Mouse (Mus musculus): Measurements from ENCODE around the gene Nme7. TPM values are rescaled to one million over a fixed set of nuclear protein-coding genes. Genes with fewer than 3 reads are reported as not detected.
A peak's percentile ranks its signal among the peaks of the same experiment; 100 is the strongest.

Nme7 gene
- polyA plus RNA-seq, 1 experiment from 2014 or later, result 29.9 TPM

DNA sequence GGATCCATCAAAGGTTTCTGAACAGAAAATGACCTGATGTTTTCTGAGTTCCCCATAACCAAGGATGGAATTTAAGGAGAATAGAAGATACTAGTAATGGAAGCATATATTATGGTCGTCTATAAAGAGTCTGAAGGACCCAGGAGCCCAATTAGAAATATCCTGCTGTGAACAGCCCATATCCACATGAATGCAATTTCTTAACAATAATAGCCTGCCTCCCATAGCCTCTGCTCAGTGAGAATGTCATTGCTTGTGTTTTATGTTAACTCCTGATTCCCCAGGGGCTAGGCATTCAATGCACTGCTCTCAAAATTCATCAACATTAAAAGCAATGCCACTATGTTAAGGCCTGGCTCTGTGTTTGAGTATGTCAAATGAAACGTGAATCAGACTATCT is 104.7 kb downstream of the Nme7 start:
- no peak overlapping the region for H3K9ac ChIP-seq (ENCODE audit: low read length)
- ATAC-seq (ENCODE audit: low FRiP score) (no peak), DNase-seq (ENCODE audit: low spot score, missing footprints) (no peak)
- H3K36me3 ChIP-seq (ENCODE audit: control insufficient read depth, insufficient read depth, low read length), result no peaks in the 10 kb centered on the region
- H3K27me3 ChIP-seq (ENCODE audit: control insufficient read depth, insufficient read depth, low read length), result no peaks in the 10 kb centered on the region
- H3K9me3 ChIP-seq (ENCODE audit: control insufficient read depth, low read length), result no peaks in the 10 kb centered on the region
- no peak overlapping the region for H3K4me3 ChIP-seq (ENCODE audit: low read depth, low read length)
- H3K4me2 ChIP-seq, result no peak overlapping the region
- WGBS, result 46% methylated on average over 2 of the region's 2 CpGs
- no peak overlapping the region for H3K27ac ChIP-seq (ENCODE audit: low read depth, low read length)
- no peaks in the 10 kb centered on the region for H3K4me1 ChIP-seq (ENCODE audit: control insufficient read depth, insufficient read depth, low read length)

DNA sequence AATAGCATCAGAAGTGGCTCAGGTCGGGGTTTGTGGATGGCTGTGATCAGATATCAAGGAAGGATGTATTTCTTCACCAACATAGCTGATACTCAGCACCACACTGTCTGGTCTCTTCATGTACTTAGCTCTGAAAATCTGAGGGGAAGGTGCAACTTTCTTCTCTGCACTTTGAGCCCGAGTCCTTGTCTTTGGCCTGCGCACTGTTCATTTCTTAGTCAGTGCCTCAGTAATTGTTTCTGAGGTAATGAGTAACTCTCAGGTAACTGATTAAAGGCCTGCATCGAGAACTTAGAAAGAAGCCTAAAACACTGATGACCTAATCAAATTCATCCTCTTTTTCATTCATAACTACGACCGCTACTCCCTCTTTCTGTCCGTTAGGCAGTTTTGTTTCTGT is 107.4 kb downstream of the Nme7 start:
- no peak overlapping the region for H3K4me3 ChIP-seq (ENCODE audit: low read depth, low read length)
- H3K27ac ChIP-seq (ENCODE audit: low read depth, low read length), result no peak overlapping the region
- H3K4me2 ChIP-seq, result no peak overlapping the region
- 95% methylated on average over 7 of the region's 7 CpGs for WGBS
- no peaks in the 10 kb centered on the region for H3K9me3 ChIP-seq (ENCODE audit: control insufficient read depth, low read length)
- no peak for ATAC-seq (ENCODE audit: low FRiP score)
- H3K4me1 ChIP-seq (ENCODE audit: control insufficient read depth, insufficient read depth, low read length), result no peaks in the 10 kb centered on the region
- no peaks in the 10 kb centered on the region for H3K36me3 ChIP-seq (ENCODE audit: control insufficient read depth, insufficient read depth, low read length)
- no peaks in the 10 kb centered on the region for H3K27me3 ChIP-seq (ENCODE audit: control insufficient read depth, insufficient read depth, low read length)
- no peak overlapping the region for H3K9ac ChIP-seq (ENCODE audit: low read length)
- DNase-seq (ENCODE audit: low spot score, missing footprints), result peak; percentile 2

DNA sequence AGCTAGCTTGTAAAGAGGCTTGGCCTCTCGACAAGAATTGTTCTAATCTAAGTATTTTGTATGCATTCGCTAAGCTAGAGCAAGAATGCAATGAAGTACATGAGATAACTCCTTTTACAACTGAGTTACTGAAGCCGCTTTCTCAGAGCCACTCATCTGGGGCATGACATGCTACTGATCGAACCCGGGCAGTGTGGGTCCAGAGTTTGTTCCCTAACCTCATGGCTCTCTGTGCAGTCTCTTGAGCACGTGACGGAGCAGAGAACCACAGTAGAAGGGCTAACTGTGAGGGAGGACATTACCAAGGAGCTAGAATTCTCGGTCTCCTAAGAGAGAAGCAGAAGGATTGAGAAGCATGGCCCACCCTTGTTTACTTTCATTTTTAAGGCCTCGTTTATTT is 109.0 kb downstream of the Nme7 start:
- Histone ChIP-seq H3K4me1 (ENCODE audit: control insufficient read depth, insufficient read depth, low read length) (no peaks in the 10 kb centered on the region), H3K36me3 (ENCODE audit: control insufficient read depth, insufficient read depth, low read length) (no peaks in the 10 kb centered on the region), H3K4me2 (no peak overlapping the region), H3K9ac (ENCODE audit: low read length) (no peak overlapping the region), H3K9me3 (ENCODE audit: control insufficient read depth, low read length) (no peaks in the 10 kb centered on the region), H3K27ac (ENCODE audit: low read depth, low read length) (no peak overlapping the region), H3K4me3 (ENCODE audit: low read depth, low read length) (no peak overlapping the region), H3K27me3 (ENCODE audit: control insufficient read depth, insufficient read depth, low read length) (no peaks in the 10 kb centered on the region)
- peak; percentile 76 for DNase-seq (ENCODE audit: low spot score, missing footprints)
- ATAC-seq (ENCODE audit: low FRiP score), result no peak
- 95% methylated on average over 9 of the region's 9 CpGs for WGBS

DNA sequence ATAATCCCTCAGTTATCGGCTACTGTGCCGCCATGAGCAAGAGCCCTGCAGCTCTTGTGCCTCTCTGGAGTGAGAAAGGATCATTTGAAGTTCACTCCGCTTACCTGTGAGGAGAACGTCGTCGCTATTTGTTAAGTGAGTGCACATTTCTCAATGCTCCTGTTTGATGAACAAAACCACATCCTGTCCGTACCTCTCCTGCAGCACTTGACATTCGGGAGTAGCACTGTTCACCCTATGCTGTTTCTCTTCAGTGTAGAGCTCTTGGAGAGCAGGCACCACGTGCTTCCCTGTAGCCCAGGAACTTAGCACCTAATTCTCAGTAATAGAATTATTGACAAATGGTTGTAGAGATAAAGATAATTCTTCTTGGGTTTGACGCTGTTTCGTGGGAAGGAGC is 109.7 kb downstream of the Nme7 start:
- DNase-seq (ENCODE audit: low spot score, missing footprints) (no peak), ATAC-seq (ENCODE audit: low FRiP score) (no peak)
- Histone ChIP-seq H3K27me3 (ENCODE audit: control insufficient read depth, insufficient read depth, low read length) (no peaks in the 10 kb centered on the region), H3K9me3 (ENCODE audit: control insufficient read depth, low read length) (no peaks in the 10 kb centered on the region), H3K27ac (ENCODE audit: low read depth, low read length) (no peak overlapping the region), H3K36me3 (ENCODE audit: control insufficient read depth, insufficient read depth, low read length) (no peaks in the 10 kb centered on the region), H3K4me2 (no peak overlapping the region), H3K4me3 (ENCODE audit: low read depth, low read length) (no peak overlapping the region), H3K9ac (ENCODE audit: low read length) (no peak overlapping the region), H3K4me1 (ENCODE audit: control insufficient read depth, insufficient read depth, low read length) (no peaks in the 10 kb centered on the region)
- WGBS, result 92% methylated on average over 11 of the region's 11 CpGs

DNA sequence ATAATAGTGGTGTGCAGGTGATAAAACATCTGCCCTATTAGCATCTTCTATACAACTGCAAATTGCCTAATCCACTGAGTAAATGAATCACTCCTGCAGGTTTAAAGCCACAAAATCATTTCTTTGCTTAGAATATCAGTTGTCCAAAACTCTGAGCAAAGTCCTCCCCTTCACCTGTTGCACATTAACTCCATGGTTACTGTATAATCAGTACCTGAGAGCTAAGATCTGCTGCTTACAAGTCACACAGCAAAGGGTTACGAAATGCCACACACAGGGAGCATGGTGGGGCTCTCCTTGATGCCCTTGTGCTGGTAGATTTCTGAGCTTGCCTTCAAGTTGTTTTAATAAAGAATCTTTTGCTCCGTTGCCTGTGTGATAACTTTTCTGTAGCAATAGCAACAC is 111.4 kb downstream of the Nme7 start:
- no peak for DNase-seq (ENCODE audit: low spot score, missing footprints)
- WGBS, result 86% methylated on average over 2 of the region's 2 CpGs

DNA sequence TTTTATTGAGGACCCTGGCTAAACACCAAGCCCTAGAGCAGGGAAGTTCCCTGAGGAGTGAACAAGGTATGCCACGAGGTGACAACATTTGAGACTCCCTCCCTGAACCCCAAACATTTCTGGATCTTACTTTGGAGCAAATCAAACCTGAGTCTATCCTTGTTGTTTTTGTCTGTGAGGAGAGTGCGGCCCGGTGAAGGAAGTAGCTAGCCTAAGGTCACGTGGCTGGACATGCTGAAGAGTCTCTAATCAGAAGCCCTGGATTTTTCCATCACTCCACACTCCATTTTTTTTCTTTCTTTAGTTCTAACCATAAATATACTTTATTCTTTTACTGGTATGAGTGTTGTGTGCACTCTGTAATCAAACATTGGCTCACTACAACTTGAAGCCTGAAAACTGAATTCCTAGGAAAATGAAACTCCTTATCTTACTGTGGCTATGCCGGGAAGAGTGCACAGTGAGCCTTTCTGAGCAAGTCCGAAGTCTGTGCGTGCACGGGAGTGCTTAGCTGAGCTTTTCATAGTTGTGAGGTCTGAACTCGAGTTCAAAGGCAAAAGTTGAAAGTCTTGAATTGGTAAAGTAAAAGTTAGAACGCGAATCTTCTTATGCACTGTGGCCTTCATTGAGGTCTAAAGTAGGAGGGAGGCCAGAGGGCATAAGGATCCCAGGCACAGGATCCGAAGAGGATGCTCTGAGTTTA is 112.9 kb downstream of the Nme7 start:
- no peaks in the 10 kb centered on the region for H3K36me3 ChIP-seq (ENCODE audit: control insufficient read depth, insufficient read depth, low read length)
- no peak overlapping the region for H3K4me3 ChIP-seq (ENCODE audit: low read depth, low read length)
- no peaks in the 10 kb centered on the region for H3K27me3 ChIP-seq (ENCODE audit: control insufficient read depth, insufficient read depth, low read length)
- no peak overlapping the region for H3K9ac ChIP-seq (ENCODE audit: low read length)
- no peaks in the 10 kb centered on the region for H3K4me1 ChIP-seq (ENCODE audit: control insufficient read depth, insufficient read depth, low read length)
- no peak for ATAC-seq (ENCODE audit: low FRiP score)
- H3K27ac ChIP-seq (ENCODE audit: low read depth, low read length), result no peak overlapping the region
- DNase-seq (ENCODE audit: low spot score, missing footprints), result no peak
- H3K9me3 ChIP-seq (ENCODE audit: control insufficient read depth, low read length), result no peaks in the 10 kb centered on the region
- no peak overlapping the region for H3K4me2 ChIP-seq
- 85% methylated on average over 12 of the region's 12 CpGs for WGBS

More for the DNA sequence above, 111.4 kb downstream of the Nme7 start:
- H3K4me3 ChIP-seq (ENCODE audit: low read depth, low read length), result no peak overlapping the region
- H3K9me3 ChIP-seq (ENCODE audit: control insufficient read depth, low read length), result no peaks in the 10 kb centered on the region
- no peaks in the 10 kb centered on the region for H3K4me1 ChIP-seq (ENCODE audit: control insufficient read depth, insufficient read depth, low read length)
- H3K27ac ChIP-seq (ENCODE audit: low read depth, low read length), result no peak overlapping the region
- no peaks in the 10 kb centered on the region for H3K27me3 ChIP-seq (ENCODE audit: control insufficient read depth, insufficient read depth, low read length)
- no peak overlapping the region for H3K4me2 ChIP-seq
- H3K36me3 ChIP-seq (ENCODE audit: control insufficient read depth, insufficient read depth, low read length), result no peaks in the 10 kb centered on the region
- no peak overlapping the region for H3K9ac ChIP-seq (ENCODE audit: low read length)
- ATAC-seq (ENCODE audit: low FRiP score), result no peak

DNA sequence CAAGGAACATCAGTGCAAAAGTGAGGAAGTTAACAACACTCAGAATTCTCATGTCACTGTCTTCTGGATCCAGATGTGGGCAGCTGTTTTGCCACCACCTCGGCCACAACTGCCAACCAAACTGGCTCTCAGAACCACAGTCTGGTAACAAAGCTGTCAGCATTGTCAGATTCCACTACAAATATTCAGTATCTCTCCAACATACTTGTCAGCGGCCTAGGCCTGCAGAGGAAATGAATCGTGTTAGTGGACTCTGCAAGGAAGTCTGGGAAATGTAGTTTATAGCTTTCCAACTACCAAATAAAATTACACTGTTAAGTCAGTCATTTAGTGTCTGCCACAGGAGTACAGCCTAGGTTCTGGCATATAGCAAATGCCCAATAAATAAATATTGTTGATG is 113.7 kb downstream of the Nme7 start:
- Histone ChIP-seq H3K4me3 (ENCODE audit: low read depth, low read length) (no peak overlapping the region), H3K9me3 (ENCODE audit: control insufficient read depth, low read length) (no peaks in the 10 kb centered on the region), H3K27me3 (ENCODE audit: control insufficient read depth, insufficient read depth, low read length) (no peaks in the 10 kb centered on the region), H3K4me1 (ENCODE audit: control insufficient read depth, insufficient read depth, low read length) (no peaks in the 10 kb centered on the region), H3K9ac (ENCODE audit: low read length) (no peak overlapping the region), H3K4me2 (no peak overlapping the region), H3K27ac (ENCODE audit: low read depth, low read length) (no peak overlapping the region), H3K36me3 (ENCODE audit: control insufficient read depth, insufficient read depth, low read length) (no peaks in the 10 kb centered on the region)
- WGBS, result 85% methylated on average over 3 of the region's 3 CpGs
- ATAC-seq (ENCODE audit: low FRiP score) (no peak), DNase-seq (ENCODE audit: low spot score, missing footprints) (peak; percentile 19)

DNA sequence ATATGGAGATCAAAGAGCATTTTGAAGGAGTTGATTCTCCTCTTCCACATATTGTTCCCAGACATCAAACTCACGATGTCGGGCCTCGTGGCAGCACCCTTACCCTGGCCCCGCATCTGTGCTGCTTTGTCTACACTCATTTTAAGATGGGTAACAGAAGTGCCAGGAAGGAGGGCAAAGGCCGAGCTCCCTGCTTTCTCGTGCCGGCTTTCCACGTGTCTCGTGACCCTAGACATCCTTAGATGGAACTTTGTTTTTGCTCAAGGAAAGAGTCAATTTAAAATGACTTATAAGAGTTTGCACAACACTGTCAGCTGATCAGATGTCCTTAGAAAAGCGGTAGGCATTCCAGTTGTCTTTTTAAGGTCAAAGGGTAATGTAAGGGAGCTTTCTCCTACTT is 114.4 kb downstream of the Nme7 start:
- no peak overlapping the region for H3K4me2 ChIP-seq
- DNase-seq (ENCODE audit: low spot score, missing footprints) (peak; percentile 6), ATAC-seq (ENCODE audit: low FRiP score) (no peak)
- H3K9me3 ChIP-seq (ENCODE audit: control insufficient read depth, low read length), result no peaks in the 10 kb centered on the region
- H3K4me1 ChIP-seq (ENCODE audit: control insufficient read depth, insufficient read depth, low read length), result no peaks in the 10 kb centered on the region
- H3K27ac ChIP-seq (ENCODE audit: low read depth, low read length), result no peak overlapping the region
- WGBS, result 78% methylated on average over 10 of the region's 10 CpGs
- no peak overlapping the region for H3K9ac ChIP-seq (ENCODE audit: low read length)
- H3K36me3 ChIP-seq (ENCODE audit: control insufficient read depth, insufficient read depth, low read length), result no peaks in the 10 kb centered on the region
- no peak overlapping the region for H3K4me3 ChIP-seq (ENCODE audit: low read depth, low read length)
- no peaks in the 10 kb centered on the region for H3K27me3 ChIP-seq (ENCODE audit: control insufficient read depth, insufficient read depth, low read length)

DNA sequence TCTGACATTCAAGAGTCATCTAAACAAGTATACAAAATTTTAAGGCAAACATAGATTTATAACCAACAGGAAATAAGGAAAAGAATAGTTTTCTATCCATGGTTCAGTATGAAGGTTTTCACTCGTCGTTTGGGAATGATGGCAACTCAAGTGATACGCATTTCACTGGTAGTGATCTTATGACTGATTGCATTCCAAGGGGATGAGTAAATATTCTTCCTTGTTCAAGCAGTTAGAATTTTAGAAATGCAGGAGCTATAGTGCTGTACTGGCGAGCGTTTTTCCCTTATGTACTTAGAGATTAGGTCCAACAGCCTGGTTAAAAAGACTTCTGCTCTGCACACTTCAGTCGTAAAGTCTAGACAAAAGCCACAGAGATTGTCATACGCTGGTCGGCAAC is 115.5 kb downstream of the Nme7 start:
- H3K27me3 ChIP-seq (ENCODE audit: control insufficient read depth, insufficient read depth, low read length), result no peaks in the 10 kb centered on the region
- ATAC-seq (ENCODE audit: low FRiP score), result no peak
- H3K4me3 ChIP-seq (ENCODE audit: low read depth, low read length), result no peak overlapping the region
- 84% methylated on average over 8 of the region's 8 CpGs for WGBS
- H3K4me2 ChIP-seq, result no peak overlapping the region
- no peak overlapping the region for H3K27ac ChIP-seq (ENCODE audit: low read depth, low read length)
- H3K9ac ChIP-seq (ENCODE audit: low read length), result no peak overlapping the region
- no peaks in the 10 kb centered on the region for H3K9me3 ChIP-seq (ENCODE audit: control insufficient read depth, low read length)
- H3K36me3 ChIP-seq (ENCODE audit: control insufficient read depth, insufficient read depth, low read length), result no peaks in the 10 kb centered on the region
- H3K4me1 ChIP-seq (ENCODE audit: control insufficient read depth, insufficient read depth, low read length), result no peaks in the 10 kb centered on the region
- no peak for DNase-seq (ENCODE audit: low spot score, missing footprints)
